Mouse (Mus musculus): Measurements from ENCODE around the gene Usp27x. TPM values are rescaled to one million over a fixed set of nuclear protein-coding genes. Genes with fewer than 3 reads are reported as not detected.

Usp27x gene
- polyA plus RNA-seq, 1 experiment from 2014 or later: 6.1 TPM

DNA sequence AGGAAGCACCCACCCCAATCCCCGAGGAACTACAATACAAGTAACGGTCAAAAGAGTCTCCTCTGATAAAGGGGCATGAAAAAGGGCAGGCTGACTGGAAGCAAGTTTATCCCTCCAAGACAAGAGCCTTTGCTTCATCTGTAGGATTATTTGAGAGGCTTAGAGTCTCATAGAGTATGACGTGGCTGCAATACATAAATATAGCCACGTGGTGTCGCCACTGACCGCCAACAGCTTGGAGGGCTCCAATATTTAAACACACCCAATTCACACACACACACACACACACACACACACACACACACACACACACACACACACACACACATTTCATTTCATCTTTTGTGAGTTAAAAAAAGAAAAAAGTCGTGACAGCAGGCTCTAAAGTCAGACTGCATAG is 53.3 kb downstream of the Usp27x start:
- ATAC-seq (no peak), DNase-seq (ENCODE audit: low read depth, low spot score) (no peak)
- H3K27me3 ChIP-seq: no peaks in the 10 kb centered on the region
- TF ChIP-seq CTCF (IDR thresholded peaks at IDR 0.05): no peak
- POLR2A ChIA-PET: no interaction called here
- CTCF ChIA-PET: interaction anchor here (0.6 to 2.1 kb wide), 6 partner anchors 8 to 374 kb away, joined by 3 to 7 read pairs (median 3); no protein-coding TSS in a partner anchor
- in situ Hi-C loops (cut with MboI; ENCODE audit: low pct_unique_long_range_greater_than_20kb): loop anchor here (5.0 to 10.0 kb wide), 3 partner anchors 100 to 397 kb away; no protein-coding TSS in a partner anchor

Other genes starting within 250 kb of the Usp27x start
- gene Clcn5, start 56.5 kb downstream of the Usp27x start, polyA plus RNA-seq (2021): 38.1 TPM
- gene Foxp3, start 197.8 kb upstream of the Usp27x start, polyA plus RNA-seq (2021): 0.17 TPM
- gene Ppp1r3f, start 198.5 kb upstream of the Usp27x start, polyA plus RNA-seq (2021): 11.2 TPM
- 38.4 TPM for gene Ccdc22, start 229.7 kb upstream of the Usp27x start, polyA plus RNA-seq (2021)
- gene Cacna1f, start 231.3 kb upstream of the Usp27x start, polyA plus RNA-seq (2021): not detected

Measured in Patski (cell line).